Mouse (Mus musculus): ENCODE results near the gene Celf2. TPM values are rescaled to one million over a fixed set of nuclear protein-coding genes. Genes with fewer than 3 reads are reported as not detected.

Celf2 gene
- polyA plus RNA-seq, 1 experiment from 2014 or later = 59.8 TPM

DNA sequence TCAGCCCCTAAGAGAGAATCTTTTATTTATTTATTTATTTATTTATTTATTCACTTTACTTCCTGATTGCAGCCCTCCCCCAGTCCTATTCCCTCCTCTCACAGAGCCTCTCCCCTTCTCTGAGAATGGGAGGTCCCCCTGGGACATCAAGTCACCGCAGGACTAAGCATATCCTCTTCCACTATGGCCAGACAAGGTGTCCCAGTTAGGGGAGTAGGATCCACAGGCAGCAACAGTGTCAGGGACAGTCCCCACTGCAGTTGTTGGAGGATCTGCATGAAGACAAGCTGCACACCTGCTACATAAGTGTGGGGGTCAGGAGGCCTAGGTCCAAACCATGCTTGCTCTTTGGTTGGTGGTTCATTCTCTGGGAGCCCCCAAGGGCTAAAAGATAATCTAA is 686.3 kb downstream of the Celf2 start:
- H3K4me2 ChIP-seq (replicated peaks; ENCODE audit: low read depth, low read length) = no peak overlapping the region
- no peak overlapping the region for H3K4me3 ChIP-seq (ENCODE audit: low read depth, low read length)
- no peaks in the 10 kb centered on the region for H3K9me3 ChIP-seq (ENCODE audit: control insufficient read depth, low read depth, low read length)
- H3K27me3 ChIP-seq (ENCODE audit: control insufficient read depth, insufficient read depth, low read length) = no peaks in the 10 kb centered on the region
- no peak overlapping the region for H3K27ac ChIP-seq (ENCODE audit: low read length)
- no peak overlapping the region for H3K9ac ChIP-seq (replicated peaks; ENCODE audit: low read depth, low read length)
- ATAC-seq (ENCODE audit: insufficient number of reproducible peaks, insufficient read depth, low FRiP score, low read depth) = no peak
- no peaks in the 10 kb centered on the region for H3K4me1 ChIP-seq (ENCODE audit: control insufficient read depth, insufficient read depth, low read length)
- 80% methylated on average over 1 of the region's 1 CpGs for WGBS
- H3K36me3 ChIP-seq (ENCODE audit: control insufficient read depth, insufficient read depth, low read length) = no peaks in the 10 kb centered on the region

DNA sequence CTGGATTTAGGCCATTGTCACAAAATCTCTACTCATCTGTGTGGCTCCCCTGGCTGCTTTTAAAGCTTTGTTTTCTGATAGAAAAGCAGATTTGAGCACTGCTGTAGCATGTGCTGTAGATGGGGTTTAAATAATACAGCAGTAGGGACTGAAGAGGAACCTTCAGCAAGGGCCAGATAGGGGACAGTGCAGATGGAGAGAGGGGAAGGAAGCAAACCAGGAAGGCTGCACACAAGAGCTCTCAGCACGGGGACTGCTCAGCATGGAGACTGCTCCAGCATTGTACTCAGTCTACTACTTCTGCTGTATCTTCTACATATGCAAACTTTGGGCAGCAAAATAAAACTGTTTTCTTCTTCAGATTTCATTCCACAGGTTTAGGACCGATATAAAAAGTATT is 687.8 kb downstream of the Celf2 start:
- 81% methylated on average over 2 of the region's 2 CpGs for WGBS
- Histone ChIP-seq H3K4me3 (ENCODE audit: low read depth, low read length) (no peak overlapping the region), H3K36me3 (ENCODE audit: control insufficient read depth, insufficient read depth, low read length) (no peaks in the 10 kb centered on the region), H3K27me3 (ENCODE audit: control insufficient read depth, insufficient read depth, low read length) (no peaks in the 10 kb centered on the region), H3K9me3 (ENCODE audit: control insufficient read depth, low read depth, low read length) (no peaks in the 10 kb centered on the region), H3K4me2 (replicated peaks; ENCODE audit: low read depth, low read length) (no peak overlapping the region), H3K4me1 (ENCODE audit: control insufficient read depth, insufficient read depth, low read length) (no peaks in the 10 kb centered on the region), H3K9ac (replicated peaks; ENCODE audit: low read depth, low read length) (no peak overlapping the region), H3K27ac (ENCODE audit: low read length) (no peak overlapping the region)
- ATAC-seq (ENCODE audit: insufficient number of reproducible peaks, insufficient read depth, low FRiP score, low read depth) = no peak

DNA sequence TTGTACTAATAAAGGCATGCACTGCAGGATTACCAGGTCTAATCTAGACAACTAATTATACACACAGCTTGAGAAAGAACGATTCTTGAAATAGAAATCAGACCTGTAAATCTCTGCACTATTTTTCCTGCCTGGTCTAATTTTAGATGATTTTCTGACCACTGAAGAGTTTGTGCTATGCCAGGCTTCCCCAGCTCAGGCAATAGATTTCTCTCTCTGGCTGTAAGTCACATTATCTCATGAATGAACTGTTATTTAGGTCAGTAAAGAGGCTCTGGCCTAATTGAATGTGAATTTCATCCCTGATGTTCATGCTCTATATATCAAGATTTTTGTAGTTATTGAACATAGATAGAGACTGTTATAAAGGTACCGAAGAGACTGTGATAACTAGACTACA is 694.1 kb downstream of the Celf2 start:
- WGBS = 74% methylated on average over 2 of the region's 2 CpGs
- Histone ChIP-seq H3K27ac (ENCODE audit: low read length) (no peak overlapping the region), H3K4me2 (replicated peaks; ENCODE audit: low read depth, low read length) (no peak overlapping the region), H3K9ac (replicated peaks; ENCODE audit: low read depth, low read length) (no peak overlapping the region), H3K36me3 (ENCODE audit: control insufficient read depth, insufficient read depth, low read length) (no peaks in the 10 kb centered on the region), H3K27me3 (ENCODE audit: control insufficient read depth, insufficient read depth, low read length) (no peaks in the 10 kb centered on the region), H3K4me1 (ENCODE audit: control insufficient read depth, insufficient read depth, low read length) (no peaks in the 10 kb centered on the region), H3K9me3 (ENCODE audit: control insufficient read depth, low read depth, low read length) (no peaks in the 10 kb centered on the region), H3K4me3 (ENCODE audit: low read depth, low read length) (no peak overlapping the region)
- no peak for ATAC-seq (ENCODE audit: insufficient number of reproducible peaks, insufficient read depth, low FRiP score, low read depth)

DNA sequence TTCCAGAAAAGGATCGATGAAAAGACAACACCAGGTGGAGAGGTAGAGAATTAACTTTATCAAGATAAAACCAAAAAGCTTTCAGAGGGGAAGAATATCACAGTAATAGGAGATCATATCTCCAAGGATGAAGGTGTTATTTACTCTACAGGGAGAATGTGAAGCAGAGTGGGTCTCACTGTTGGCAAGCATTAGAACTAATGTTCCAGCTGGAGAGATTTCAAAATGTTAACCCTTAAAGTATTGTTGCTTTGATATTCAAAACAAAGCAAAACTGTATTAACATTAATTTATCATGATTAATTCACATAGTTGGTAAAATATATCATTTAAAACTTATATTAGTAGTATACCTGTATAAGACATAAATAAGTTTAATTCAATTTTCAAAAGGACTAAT is 700.6 kb downstream of the Celf2 start:
- Histone ChIP-seq H3K27me3 (ENCODE audit: control insufficient read depth, insufficient read depth, low read length) (no peaks in the 10 kb centered on the region), H3K9me3 (ENCODE audit: control insufficient read depth, low read depth, low read length) (no peaks in the 10 kb centered on the region), H3K4me3 (ENCODE audit: low read depth, low read length) (no peak overlapping the region), H3K36me3 (ENCODE audit: control insufficient read depth, insufficient read depth, low read length) (no peaks in the 10 kb centered on the region), H3K9ac (replicated peaks; ENCODE audit: low read depth, low read length) (no peak overlapping the region), H3K4me1 (ENCODE audit: control insufficient read depth, insufficient read depth, low read length) (no peaks in the 10 kb centered on the region), H3K4me2 (replicated peaks; ENCODE audit: low read depth, low read length) (no peak overlapping the region), H3K27ac (ENCODE audit: low read length) (no peak overlapping the region)
- WGBS = 58% methylated on average over 1 of the region's 1 CpGs
- no peak for ATAC-seq (ENCODE audit: insufficient number of reproducible peaks, insufficient read depth, low FRiP score, low read depth)

DNA sequence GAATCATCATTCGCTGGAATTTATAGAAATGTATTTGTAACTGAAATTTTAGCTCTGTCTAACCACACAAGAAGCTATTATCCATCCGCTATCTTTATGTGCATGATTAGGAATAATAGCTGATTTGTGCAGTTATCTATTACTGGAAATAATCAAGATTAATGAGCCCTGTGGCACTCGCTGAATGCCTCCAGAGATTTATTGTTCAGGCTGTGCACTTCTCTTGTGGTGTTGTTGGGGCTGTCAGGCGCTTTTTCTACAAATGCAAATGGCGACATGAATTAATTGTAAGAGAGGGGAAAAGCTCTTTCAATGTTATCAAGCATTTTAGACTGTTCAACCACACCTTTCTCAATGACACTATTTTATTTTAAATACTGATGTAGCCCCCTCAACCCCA is 712.6 kb downstream of the Celf2 start:
- no peak for ATAC-seq (ENCODE audit: insufficient number of reproducible peaks, insufficient read depth, low FRiP score, low read depth)
- no peaks in the 10 kb centered on the region for H3K9me3 ChIP-seq (ENCODE audit: control insufficient read depth, low read depth, low read length)
- no peaks in the 10 kb centered on the region for H3K36me3 ChIP-seq (ENCODE audit: control insufficient read depth, insufficient read depth, low read length)
- H3K4me1 ChIP-seq (ENCODE audit: control insufficient read depth, insufficient read depth, low read length) = no peaks in the 10 kb centered on the region
- no peak overlapping the region for H3K27ac ChIP-seq (ENCODE audit: low read length)
- no peaks in the 10 kb centered on the region for H3K27me3 ChIP-seq (ENCODE audit: control insufficient read depth, insufficient read depth, low read length)
- 79% methylated on average over 5 of the region's 5 CpGs for WGBS
- no peak overlapping the region for H3K4me3 ChIP-seq (ENCODE audit: low read depth, low read length)
- H3K9ac ChIP-seq (replicated peaks; ENCODE audit: low read depth, low read length) = no peak overlapping the region
- no peak overlapping the region for H3K4me2 ChIP-seq (replicated peaks; ENCODE audit: low read depth, low read length)

DNA sequence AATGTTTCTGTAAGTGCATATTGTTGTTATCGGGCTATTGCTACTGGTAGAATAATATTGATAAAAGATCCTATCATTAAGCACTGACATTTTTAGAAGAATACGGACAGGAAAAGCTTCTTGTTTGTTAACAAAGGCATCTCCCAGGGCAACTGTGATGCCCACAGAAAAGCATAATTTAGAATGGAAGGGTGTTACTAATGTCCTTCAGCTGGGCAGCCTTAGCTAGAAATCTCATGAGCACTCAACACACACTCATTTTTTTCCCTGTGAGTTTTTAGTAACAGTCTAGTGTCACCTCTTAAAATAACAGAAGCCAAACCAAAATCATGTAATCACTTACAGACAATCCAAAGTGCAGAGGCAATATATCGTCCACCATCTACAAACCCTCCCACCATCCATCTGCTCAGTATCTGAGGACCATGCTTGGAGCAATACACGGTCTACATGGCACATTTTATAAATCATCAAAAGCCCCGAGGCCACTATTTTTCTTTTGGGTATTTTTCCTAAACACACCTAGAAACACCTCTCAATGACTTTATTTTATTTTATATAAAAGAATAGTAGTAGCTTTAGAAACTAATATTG is 713.3 kb downstream of the Celf2 start:
- H3K4me3 ChIP-seq (ENCODE audit: low read depth, low read length) = no peak overlapping the region
- ATAC-seq (ENCODE audit: insufficient number of reproducible peaks, insufficient read depth, low FRiP score, low read depth) = no peak

DNA sequence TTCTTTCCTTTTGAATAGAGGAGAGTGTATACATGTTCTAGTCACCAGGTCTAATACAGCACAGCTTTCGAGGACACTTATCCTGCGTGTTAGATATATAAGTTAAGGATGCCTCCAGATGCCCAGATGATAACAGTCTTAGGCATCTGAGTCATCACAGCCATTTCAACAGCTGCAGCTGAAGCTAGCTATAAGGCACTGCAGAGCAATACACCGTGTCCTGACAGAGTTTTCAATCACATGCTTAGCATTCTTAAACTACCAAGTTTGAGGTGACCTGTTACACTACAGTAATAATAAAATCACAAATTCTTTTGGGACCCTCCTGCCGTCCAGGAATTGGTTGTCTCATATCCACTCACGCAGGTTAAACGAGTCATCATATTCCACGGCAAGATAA is 714.5 kb downstream of the Celf2 start:
- no peaks in the 10 kb centered on the region for H3K4me1 ChIP-seq (ENCODE audit: control insufficient read depth, insufficient read depth, low read length)
- no peaks in the 10 kb centered on the region for H3K27me3 ChIP-seq (ENCODE audit: control insufficient read depth, insufficient read depth, low read length)
- no peak overlapping the region for H3K4me3 ChIP-seq (ENCODE audit: low read depth, low read length)
- no peak overlapping the region for H3K9ac ChIP-seq (replicated peaks; ENCODE audit: low read depth, low read length)
- 76% methylated on average over 7 of the region's 7 CpGs for WGBS
- H3K9me3 ChIP-seq (ENCODE audit: control insufficient read depth, low read depth, low read length) = no peaks in the 10 kb centered on the region
- H3K4me2 ChIP-seq (replicated peaks; ENCODE audit: low read depth, low read length) = no peak overlapping the region
- no peak for ATAC-seq (ENCODE audit: insufficient number of reproducible peaks, insufficient read depth, low FRiP score, low read depth)
- no peaks in the 10 kb centered on the region for H3K36me3 ChIP-seq (ENCODE audit: control insufficient read depth, insufficient read depth, low read length)
- H3K27ac ChIP-seq (ENCODE audit: low read length) = no peak overlapping the region

More for the DNA sequence above, 713.3 kb downstream of the Celf2 start:
- H3K36me3 ChIP-seq (ENCODE audit: control insufficient read depth, insufficient read depth, low read length) = no peaks in the 10 kb centered on the region
- WGBS = 71% methylated on average over 5 of the region's 5 CpGs
- no peaks in the 10 kb centered on the region for H3K27me3 ChIP-seq (ENCODE audit: control insufficient read depth, insufficient read depth, low read length)
- H3K9me3 ChIP-seq (ENCODE audit: control insufficient read depth, low read depth, low read length) = no peaks in the 10 kb centered on the region
- no peaks in the 10 kb centered on the region for H3K4me1 ChIP-seq (ENCODE audit: control insufficient read depth, insufficient read depth, low read length)
- H3K27ac ChIP-seq (ENCODE audit: low read length) = no peak overlapping the region
- H3K9ac ChIP-seq (replicated peaks; ENCODE audit: low read depth, low read length) = no peak overlapping the region
- H3K4me2 ChIP-seq (replicated peaks; ENCODE audit: low read depth, low read length) = no peak overlapping the region

DNA sequence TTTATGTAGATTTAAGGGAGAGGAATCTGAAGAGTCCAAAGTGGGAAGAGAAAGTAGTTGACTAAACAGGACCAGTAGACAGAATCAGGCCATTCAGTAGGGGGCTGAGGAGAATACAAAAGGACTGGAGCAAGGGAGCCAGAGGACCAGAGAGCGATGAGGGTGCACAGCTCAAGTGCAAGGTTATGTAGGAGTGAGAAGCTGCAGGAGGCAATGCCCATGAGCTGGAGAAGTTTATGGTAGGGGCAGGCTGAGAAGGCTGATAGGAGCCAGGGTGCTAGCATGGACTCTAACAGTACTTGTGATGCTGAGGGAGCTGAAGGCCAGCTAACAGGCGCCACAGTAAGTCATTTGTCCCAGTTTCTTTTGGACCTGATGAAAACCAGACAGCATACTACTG is 718.5 kb downstream of the Celf2 start:
- Histone ChIP-seq H3K4me3 (ENCODE audit: low read depth, low read length) (no peak overlapping the region), H3K27me3 (ENCODE audit: control insufficient read depth, insufficient read depth, low read length) (no peaks in the 10 kb centered on the region), H3K36me3 (ENCODE audit: control insufficient read depth, insufficient read depth, low read length) (no peaks in the 10 kb centered on the region), H3K4me1 (ENCODE audit: control insufficient read depth, insufficient read depth, low read length) (no peaks in the 10 kb centered on the region), H3K4me2 (replicated peaks; ENCODE audit: low read depth, low read length) (no peak overlapping the region), H3K9me3 (ENCODE audit: control insufficient read depth, low read depth, low read length) (no peaks in the 10 kb centered on the region), H3K27ac (ENCODE audit: low read length) (no peak overlapping the region), H3K9ac (replicated peaks; ENCODE audit: low read depth, low read length) (no peak overlapping the region)
- ATAC-seq (ENCODE audit: insufficient number of reproducible peaks, insufficient read depth, low FRiP score, low read depth) = no peak
- 81% methylated on average over 2 of the region's 2 CpGs for WGBS

DNA sequence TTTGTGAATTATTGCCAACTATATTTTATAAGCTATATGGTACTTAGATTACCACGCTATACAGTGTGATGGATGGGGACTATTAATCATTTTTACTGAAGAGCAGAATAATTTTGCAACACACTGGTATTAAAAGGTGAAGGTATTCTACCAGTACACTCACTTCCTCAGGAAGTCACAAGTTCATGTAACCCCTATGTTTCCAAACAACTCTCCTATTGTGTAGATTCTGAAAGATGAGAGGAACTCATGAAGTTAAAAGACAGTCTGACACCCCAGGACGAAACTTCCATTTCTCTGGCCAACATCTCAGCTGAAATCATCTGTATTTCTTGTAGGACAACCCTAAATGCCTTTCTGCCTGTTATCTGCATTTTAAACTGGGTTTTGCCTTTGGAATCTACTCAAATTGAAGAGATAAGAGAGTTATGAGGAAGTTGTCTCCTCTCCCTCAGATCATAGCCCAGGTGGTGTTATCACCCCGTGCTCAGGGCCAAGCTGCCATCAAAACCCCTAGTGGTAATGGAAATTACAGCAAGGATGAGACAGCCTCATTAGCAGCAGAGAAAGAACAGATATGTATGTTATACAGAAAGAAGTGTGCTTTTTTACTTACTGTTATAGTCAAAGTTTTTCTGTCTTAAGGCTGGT is 722.7 kb downstream of the Celf2 start:
- H3K4me3 ChIP-seq (ENCODE audit: low read depth, low read length) = no peak overlapping the region
- ATAC-seq (ENCODE audit: insufficient number of reproducible peaks, insufficient read depth, low FRiP score, low read depth) = no peak
- no peak overlapping the region for H3K9ac ChIP-seq (replicated peaks; ENCODE audit: low read depth, low read length)
- no peaks in the 10 kb centered on the region for H3K27me3 ChIP-seq (ENCODE audit: control insufficient read depth, insufficient read depth, low read length)
- H3K4me1 ChIP-seq (ENCODE audit: control insufficient read depth, insufficient read depth, low read length) = no peaks in the 10 kb centered on the region
- H3K4me2 ChIP-seq (replicated peaks; ENCODE audit: low read depth, low read length) = no peak overlapping the region
- H3K36me3 ChIP-seq (ENCODE audit: control insufficient read depth, insufficient read depth, low read length) = no peaks in the 10 kb centered on the region
- H3K9me3 ChIP-seq (ENCODE audit: control insufficient read depth, low read depth, low read length) = no peaks in the 10 kb centered on the region
- 59% methylated on average over 3 of the region's 3 CpGs for WGBS
- H3K27ac ChIP-seq (ENCODE audit: low read length) = no peak overlapping the region
